Mouse (Mus musculus) liver, adult (tissue): ENCODE results near the gene Ddx58.

ENCODE experiments used
- GATA4 ChIP-seq: IDR thresholded peaks from 2 replicates; pipeline ENCODE4 v1.6.1; 2014; ENCODE audit warnings: mild to moderate bottlenecking, low read length; ENCODE audit not compliant: insufficient replicate concordance

The Ddx58 gene

DNA sequence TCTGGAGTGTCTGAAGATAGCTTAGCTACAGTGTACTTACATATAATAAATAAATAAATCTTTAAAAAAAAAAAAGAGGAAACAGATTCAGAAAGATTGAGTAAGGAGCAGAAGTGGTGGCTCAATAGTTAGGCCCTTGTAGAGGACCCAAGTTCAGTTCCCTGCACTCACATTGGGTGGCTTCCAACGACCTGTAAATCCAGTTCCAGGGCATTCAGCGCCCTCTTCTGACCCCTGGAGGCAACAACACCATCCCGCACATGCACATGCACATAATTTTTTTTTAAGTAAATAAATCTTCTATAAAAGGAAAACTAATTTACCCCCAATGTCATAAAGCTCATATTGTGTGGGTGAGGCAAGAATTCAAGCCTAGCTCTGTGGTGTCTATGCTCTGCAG, 21.7 kb downstream of the Ddx58 start:
- no peak for TF ChIP-seq GATA4

DNA sequence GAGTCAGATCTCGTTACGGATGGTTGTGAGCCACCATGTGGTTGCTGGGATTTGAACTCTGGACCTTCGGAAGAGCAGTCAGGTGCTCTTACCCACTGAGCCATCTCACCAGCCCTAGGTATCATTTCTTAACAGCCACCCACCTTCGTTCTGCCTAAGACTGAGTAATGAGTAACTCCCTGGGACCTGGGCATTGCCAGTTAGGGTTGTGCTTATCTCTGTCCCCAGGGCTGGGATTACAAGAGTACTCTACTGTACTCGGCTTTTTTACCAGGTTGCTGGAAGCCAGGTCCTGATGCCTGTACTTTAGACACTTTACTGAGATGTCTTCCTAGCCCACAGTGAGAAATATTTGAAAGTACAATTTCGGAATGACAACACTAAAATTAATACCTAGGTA, 27.5 kb downstream of the Ddx58 start:
- no peak for TF ChIP-seq GATA4

DNA sequence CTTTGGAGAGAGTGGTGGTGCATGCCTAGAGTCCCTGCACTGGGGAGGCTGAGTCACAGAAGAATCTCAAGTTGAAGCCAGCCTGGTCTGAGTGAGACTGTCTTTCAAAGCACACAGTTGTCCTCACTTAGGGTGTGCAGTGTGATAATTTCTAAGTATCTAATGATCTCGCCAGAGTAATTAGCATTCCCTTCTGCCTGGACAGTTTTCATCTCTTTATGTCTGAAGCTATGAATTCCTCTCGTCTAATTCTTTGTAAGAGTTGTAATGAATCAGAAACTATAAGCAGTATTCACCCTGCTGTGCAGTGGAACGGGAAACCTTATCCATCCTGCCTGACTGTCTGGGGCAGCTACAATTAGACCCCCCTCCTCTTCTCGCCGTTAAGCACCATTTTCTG, 31.9 kb downstream of the Ddx58 start:
- no peak for TF ChIP-seq GATA4

DNA sequence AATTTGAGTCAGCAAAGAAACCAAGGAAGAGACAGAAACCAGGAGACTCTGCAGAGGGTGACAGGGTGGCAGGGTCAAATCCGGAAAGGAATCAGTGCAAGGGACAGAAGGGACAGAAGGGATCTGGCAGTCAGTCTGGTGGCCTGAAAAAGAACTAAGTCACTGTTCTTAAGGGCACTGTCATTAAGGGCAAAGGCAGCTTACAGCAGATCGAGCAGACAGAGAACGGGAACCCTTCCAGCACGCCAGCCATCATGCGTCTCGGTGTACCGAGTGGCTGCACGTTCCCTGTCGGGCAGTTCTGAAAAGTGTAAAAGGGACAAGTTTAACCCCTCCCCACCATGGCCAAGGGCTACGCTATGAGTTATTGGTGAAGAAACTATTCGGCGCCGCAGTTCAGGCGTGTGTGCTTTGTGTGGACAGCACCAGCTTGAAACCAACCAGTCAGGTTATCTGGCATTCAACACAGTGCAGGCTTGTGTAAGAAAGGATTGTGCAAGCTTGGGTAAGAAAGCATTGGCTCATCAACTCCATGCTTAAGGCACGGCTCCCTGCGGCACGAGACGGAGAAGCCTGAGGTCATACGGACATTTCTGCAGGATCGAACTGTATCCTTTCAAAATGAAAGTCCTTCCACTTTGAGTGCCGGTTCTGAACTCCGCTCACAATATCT, 34.3 kb downstream of the Ddx58 start:
- TF ChIP-seq GATA4: no peak

DNA sequence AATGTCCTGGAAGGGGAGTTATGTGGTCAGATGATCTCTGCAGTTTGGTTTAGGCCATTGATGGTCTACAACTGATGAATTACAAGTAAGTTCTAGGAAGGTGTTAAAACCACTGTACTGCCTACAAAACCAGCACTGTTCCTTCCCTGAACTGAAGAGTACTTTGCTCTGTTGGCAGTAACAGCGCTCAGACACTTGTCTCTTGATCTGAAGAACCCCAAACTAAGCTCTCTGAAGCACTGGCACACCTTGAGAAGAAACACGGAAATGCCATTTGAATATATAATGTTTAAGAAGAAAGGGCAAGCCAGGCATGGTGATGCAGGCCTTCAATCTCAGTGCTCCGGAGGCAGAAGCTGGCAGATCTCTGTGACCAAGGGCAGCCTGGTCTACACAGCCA, 35.3 kb downstream of the Ddx58 start:
- no peak for TF ChIP-seq GATA4

DNA sequence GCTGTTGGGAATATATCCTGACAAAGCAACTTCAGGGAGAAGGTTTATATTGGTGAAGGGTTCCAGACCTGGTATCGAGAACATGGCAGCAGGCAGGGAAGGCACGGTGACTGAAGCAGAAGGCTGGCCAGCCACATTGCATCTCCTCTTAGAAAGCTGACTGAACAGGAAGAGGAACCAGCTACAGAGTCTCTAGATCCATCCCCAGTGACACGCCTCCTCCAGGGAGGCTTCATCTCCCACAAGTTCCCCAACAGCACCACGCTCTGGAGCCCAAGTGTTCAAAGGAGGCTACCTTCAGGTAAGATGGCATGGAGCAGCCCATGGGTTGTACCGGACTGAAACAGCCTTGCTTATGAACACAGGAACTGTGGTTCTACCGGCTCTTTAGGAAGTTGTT, 37.4 kb downstream of the Ddx58 start:
- TF ChIP-seq GATA4: no peak

DNA sequence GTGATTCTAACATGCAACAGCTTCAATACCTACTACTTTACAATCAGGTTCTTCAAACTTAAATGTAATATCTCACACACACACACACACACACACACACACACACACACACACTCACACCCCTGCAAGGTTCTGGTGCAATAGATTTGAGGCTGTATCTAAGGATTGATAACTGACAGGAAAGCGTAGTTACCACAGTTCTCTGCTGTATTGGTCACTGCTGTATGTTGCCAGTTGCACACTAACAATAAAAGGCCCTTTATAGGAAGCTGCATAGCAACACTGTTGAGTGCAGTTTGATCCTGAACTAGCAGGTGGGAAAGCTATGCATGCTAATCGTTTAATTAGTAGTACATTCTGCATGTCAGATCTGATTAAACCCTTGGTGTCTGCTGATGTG, 44.3 kb downstream of the Ddx58 start:
- no peak for TF ChIP-seq GATA4

DNA sequence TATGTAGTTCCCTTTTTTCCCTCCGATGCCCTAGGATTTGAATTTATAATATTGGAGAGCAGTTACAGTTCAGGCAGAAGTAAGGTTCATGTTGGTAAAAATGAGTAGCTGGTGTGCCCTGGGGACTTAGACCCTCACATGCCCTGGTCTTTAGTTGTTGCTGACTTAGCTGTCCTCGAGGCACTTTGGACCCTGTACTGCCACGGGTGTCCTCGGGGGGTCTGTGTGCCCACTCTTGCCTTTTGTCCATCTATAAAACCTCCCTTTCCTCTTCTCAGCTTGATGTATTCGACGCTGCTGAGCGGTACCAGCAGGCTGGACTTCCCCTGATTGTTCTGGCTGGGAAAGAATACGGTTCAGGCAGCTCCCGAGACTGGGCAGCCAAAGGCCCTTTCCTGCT, 46.2 kb downstream of the Ddx58 start:
- TF ChIP-seq GATA4: no peak

DNA sequence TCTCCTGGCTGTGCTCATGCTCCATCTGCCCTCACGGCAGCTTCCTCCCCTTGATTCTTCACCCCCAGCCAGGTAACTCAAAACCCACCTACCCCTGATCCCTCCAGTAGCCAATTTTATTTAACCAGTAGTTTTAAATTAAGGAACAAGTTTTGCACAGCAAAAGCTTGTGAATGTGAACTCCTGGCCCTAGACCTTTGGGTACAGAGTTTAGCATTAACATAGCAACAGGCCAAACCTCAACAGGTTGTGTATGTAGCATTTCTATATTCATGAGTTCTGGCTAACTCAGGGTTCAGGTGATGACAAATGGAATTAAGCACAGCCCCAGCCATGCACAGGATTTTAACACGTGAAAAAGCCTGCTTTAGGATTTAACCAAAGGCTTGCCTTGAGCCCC, 47.4 kb downstream of the Ddx58 start:
- TF ChIP-seq GATA4: no peak

DNA sequence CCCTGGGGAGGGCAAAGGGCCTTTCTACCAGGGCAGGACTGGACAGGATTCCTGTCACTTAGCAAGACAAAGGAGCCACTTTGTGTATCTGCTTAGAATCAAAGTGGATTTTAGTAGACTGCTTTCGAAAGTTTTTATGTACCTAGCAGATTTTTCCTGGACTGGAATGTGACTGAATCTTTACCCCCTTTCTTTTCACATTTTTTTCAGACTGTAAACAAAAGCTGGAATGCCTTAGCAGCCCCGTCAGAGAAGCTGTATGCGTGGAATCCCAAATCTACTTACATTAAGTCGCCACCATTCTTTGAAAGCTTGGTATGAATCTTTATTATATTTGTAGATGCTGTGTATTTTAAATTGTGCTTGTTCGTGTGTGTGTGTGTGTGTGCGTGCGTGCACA, 51.7 kb downstream of the Ddx58 start:
- no peak for TF ChIP-seq GATA4

DNA sequence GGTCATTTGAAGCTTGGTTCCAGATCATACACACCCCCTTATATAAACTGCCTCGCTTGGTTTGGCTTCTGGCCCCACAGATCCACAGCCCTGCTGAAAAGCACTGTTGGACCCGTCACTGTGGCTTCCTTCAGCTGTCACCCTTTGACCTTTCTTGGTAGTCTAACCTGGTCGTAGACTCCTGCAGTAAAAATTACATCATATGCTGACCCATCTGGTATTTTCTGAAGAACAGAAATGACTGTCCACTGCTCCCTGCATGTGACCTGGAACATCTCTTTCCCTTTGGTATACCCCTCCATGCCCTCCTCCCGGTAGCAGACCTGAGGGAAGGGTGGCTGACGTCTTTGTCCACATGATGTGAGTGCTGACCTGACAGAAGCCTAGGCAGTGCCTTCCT, 55.2 kb downstream of the Ddx58 start:
- TF ChIP-seq GATA4: no peak

DNA sequence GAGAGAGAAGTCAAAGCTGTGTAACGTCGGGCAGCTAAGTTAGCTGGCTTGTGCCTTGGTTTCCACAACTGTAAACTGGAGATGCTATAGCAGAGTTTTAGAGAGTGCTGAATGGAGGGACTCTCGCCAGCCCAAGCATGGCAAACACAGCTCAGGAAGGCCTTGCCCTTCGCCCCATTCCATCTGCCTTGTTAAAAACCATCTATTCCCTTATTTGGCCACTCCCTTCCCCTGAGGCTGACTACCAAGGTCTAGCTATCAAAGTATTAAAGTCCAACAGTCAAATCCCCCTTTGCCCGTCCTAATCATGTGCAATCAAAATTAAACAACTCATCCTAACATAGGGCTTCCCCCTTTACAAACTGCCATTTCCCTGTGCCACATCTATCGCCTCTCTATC, 55.8 kb downstream of the Ddx58 start:
- TF ChIP-seq GATA4: no peak

DNA sequence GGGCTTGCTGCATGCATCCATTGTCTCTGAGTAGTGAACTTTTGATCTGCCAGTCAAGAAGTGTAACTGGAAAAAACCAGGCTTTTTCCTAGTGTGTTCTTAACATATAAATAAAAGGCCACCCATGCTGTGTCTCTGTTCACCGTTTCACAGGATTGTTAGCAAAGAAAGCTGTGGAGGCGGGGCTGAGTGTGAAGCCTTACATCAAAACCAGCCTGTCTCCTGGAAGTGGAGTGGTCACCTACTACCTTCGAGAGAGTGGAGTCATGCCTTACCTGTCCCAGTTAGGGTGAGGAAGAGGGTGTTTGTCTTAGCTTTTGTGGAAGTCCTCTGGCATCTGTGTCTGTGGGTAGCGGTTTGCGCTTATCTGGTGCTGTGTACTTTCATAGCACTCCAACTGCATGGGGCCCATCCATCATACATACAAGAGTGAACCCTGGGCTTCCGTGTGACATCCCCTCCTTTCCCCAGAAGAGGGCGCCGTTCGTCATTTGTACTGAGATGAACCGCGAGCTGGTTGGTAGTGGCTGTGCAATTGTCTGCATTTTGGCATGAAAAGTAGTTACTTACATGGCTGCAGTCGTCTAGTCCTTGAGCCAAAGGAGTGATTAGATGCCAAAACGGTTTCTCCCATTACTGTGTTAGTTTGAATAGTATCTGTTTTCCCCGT, 56.8 kb downstream of the Ddx58 start:
- TF ChIP-seq GATA4: no peak

DNA sequence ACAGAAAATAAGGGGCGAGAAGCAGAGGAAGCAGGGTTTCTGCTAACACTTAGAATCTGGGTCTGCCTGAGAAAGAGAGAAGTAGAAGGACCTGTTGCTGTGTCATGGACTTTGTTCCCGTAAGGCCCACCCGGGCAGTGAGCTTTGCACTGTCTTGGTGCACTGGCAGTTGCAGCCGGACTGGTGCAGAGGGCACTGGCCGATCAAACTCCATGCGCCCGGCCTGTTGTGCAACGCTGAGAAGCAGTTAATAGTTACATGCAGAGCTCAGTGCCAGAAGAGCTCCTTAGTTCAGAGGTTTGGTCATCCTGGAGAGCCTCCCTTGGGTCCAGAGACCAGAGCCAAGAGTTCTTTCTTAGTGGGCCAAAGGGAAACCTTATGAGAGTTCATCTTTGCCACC, 57.9 kb downstream of the Ddx58 start:
- TF ChIP-seq GATA4: no peak

DNA sequence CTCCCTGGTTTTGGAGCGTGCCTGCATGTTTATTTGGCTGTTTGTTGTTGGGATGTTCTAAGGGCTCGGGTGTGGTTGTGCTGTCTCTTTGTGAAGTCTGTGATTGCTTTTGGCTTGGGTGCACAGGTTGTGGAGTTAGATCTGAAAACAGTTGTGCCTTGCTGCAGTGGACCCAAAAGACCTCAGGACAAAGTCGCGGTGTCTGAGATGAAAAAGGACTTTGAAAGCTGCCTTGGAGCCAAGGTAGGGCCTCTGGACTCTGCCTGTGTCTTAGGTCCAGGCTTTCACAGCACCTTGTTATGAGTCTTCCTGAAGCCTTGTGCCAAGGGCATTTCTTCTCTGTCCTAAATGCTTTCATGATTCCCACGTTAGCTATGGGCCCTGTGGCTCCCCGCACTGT, 59.6 kb downstream of the Ddx58 start:
- TF ChIP-seq GATA4: no peak

DNA sequence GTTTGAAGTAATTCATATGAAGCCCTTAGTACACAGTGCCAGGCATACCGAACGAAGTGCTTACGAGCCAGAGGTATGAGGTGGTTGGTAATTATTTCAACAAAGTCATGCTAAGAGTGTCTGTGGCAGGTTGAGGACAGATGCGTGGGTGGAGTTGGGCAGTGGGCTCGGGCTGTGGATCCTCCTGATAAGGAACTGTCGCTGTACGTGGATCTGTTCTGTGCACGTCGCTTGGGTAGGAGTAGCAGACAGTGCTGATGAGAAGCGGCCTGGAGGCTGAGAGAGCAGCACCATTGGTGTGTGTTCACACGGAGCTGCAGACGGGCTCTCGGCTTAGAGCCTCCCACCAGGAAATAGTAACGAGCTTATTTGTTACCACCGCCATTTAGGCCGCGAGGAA, 61.0 kb downstream of the Ddx58 start:
- TF ChIP-seq GATA4: no peak

DNA sequence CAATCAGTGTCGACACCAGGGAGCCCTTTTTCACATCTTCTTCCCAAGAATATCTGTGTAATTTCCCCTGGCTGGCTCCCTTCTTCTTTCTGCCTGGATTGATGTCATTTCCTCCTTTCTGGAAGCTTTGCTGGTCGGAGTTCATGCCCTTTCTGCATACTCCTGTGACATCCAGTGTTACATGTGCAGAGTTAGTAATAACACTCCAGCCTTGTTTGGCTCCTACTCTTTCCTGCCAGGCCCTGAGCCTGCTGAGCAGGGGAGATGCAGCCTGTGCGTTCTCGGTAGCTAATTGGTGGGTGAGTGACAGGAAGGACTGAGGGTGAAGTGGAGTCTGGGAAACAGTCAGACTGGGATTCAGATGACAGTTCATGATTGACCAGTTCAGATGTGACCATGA, 65.3 kb downstream of the Ddx58 start:
- TF ChIP-seq GATA4: no peak

DNA sequence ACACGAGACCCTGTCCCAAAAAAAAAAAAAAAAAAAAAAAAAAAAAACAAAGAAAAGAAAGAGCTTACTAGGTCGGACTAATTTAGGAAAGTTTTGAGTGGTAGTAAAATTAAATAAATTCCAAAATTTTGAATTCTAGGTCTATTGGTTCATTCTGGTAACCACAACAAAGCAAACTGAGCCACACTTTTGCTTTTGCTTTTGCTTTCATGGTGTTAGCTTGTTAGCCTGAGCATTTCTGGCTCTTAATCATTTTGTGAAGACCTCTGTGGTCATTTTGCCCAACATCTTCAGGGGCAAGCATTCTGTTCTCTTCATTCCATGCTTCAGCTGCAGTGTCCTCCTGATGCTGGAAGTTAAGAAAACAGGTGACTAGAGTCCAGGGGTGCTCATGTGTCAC, 67.3 kb downstream of the Ddx58 start:
- TF ChIP-seq GATA4: no peak

DNA sequence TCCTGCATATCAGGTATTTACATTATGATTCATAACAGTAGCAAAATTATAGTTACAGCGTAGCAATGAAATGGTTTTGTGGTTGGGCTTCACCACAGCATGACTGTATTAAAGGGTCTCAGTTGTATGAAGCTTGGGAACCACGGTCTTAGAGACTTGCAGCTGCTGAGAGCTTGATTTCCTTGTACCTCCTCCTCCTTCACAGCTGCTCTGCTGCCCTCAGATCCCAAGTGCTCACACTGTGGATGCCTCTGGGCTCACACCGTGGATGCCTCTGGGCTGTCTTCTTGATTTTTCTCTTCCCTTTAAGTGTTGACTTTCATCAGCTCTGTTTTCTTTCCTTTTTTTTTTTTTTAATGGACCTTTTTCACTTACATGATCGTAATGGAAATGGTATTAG, 68.2 kb downstream of the Ddx58 start:
- no peak for TF ChIP-seq GATA4
